Mouse (Mus musculus) forebrain, postnatal 0 days (tissue): ENCODE data around the gene Cyp2c23. TPM values are rescaled to one million over a fixed set of nuclear protein-coding genes. Genes with fewer than 3 reads are reported as not detected.

Source experiments
- ATAC-seq: fragments of 200-750 bp; cut with Nextera tagmentation; 2 replicates; pipeline ENCODE4 v1.8.0; 2017; ENCODE audit warnings: mild to moderate bottlenecking, moderate library complexity
- DNase-seq: peaks from one replicate; pipeline ENCODE4 v3.0.0-alpha.2; 2015
- H3K27ac ChIP-seq: fragments of 300-500 bp; sonication (generic); 2 replicates; pipeline ENCODE4 v1.5.1; 2014; ENCODE audit warnings: low read depth, mild to moderate bottlenecking, antibody characterized with exemption, low read length, moderate library complexity, mixed read lengths
- H3K27me3 ChIP-seq: fragments of 300-500 bp; sonication (generic); 2 replicates; pipeline ENCODE4 v1.6.1; 2014; ENCODE audit warnings: mild to moderate bottlenecking, low read length, mixed read lengths; ENCODE audit not compliant: insufficient read depth
- H3K36me3 ChIP-seq: fragments of 300-500 bp; sonication (generic); 2 replicates; pipeline ENCODE4 v1.6.1; 2014; ENCODE audit warnings: mild to moderate bottlenecking, moderate library complexity; ENCODE audit not compliant: insufficient read depth
- H3K4me1 ChIP-seq: fragments of 300-500 bp; sonication (generic); 2 replicates; pipeline ENCODE4 v1.6.1; 2014; ENCODE audit warnings: antibody characterized with exemption; ENCODE audit not compliant: insufficient read depth
- H3K4me2 ChIP-seq: fragments of 300-500 bp; sonication (generic); 2 replicates; pipeline ENCODE4 v1.6.1; 2014; ENCODE audit warnings: low read depth, mild to moderate bottlenecking, moderate library complexity
- H3K4me3 ChIP-seq: fragments of 300-500 bp; sonication (generic); 2 replicates; pipeline ENCODE4 v1.5.1; 2014; ENCODE audit warnings: low read depth, low read length, mixed read lengths
- H3K9ac ChIP-seq: fragments of 300-500 bp; sonication (generic); 2 replicates; pipeline ENCODE4 v1.6.1; 2014; ENCODE audit warnings: mild to moderate bottlenecking
- H3K9me3 ChIP-seq: fragments of 300-500 bp; sonication (generic); 2 replicates; pipeline ENCODE4 v1.6.1; 2016; ENCODE audit warnings: low read length
- CTCF ChIP-seq: sonication (generic); IDR thresholded peaks from 2 replicates; pipeline ENCODE4 v1.5.1; 2016; ENCODE audit warnings: antibody characterized with exemption, control low read depth, low read depth
- WGBS: fragments of 180-500 bp; shearing (Covaris S2); extraction: QIAGEN DNeasy Blood & Tissue Kit; methylation state at CpG from one replicate; pipeline ENCODE4 v1.1.7; 2014; 5-methylcytosine and 5-hydroxymethylcytosine counted together
- polyA plus RNA-seq: library from polyadenylated mRNA; unstranded; fragments of >200 nt; fragmentation: Nextera tagmentation; extraction: Ambion mirVana; gene quantifications from 2 replicates; pipeline ENCODE4 v1.2.1, GENCODE M21; 2015
- total RNA-seq: library from RNA; depleted of rRNA; stranded (reverse); fragments of >200 nt; gene quantifications from 2 replicates; pipeline ENCODE4 v1.2.3, GENCODE M21; 2014

Gene Cyp2c23
- total and polyA plus RNA-seq, 2 experiments from 2014 or later, result not detected

- 0 out of 2 replicates have a peak overlapping the region, but pooled peaks have one; percentile 65 for H3K9ac ChIP-seq
These were observed 39.2 kb upstream of the Cyp2c23 start for GRCm38 (mm10) chr19:44068232-44068631.

GRCm38 (mm10) chr19:44067323-44068049 lies 38.5 kb upstream of the Cyp2c23 start:
- Histone ChIP-seq H3K27me3 (no peaks in the 10 kb centered on the region), H3K36me3 (peaks cover 7% of the 10 kb centered on the region; the same call in 1 of the 2 replicates), H3K9me3 (no peaks in the 10 kb centered on the region), H3K4me2 (no peak overlapping the region), H3K4me3 (no peak overlapping the region), H3K4me1 (peaks cover 5% of the 10 kb centered on the region; the same call in 1 of the 2 replicates), H3K9ac (no peak overlapping the region), H3K27ac (no peak overlapping the region)
- WGBS, result 67% methylated on average over 9 of the region's 9 CpGs
- ATAC-seq (no peak), DNase-seq (no peak)
- TF ChIP-seq CTCF, result no peak

More at GRCm38 (mm10) chr19:44068232-44068631, 39.2 kb upstream of the Cyp2c23 start:
- DNase-seq, result no peak
- Histone ChIP-seq H3K27me3 (no peaks in the 10 kb centered on the region), H3K36me3 (peaks cover 9% of the 10 kb centered on the region; the same call in 1 of the 2 replicates), H3K4me1 (peaks cover 5% of the 10 kb centered on the region; the same call in 1 of the 2 replicates), H3K27ac (no peak overlapping the region), H3K4me2 (peak overlapping the region; percentile 91), H3K9me3 (no peaks in the 10 kb centered on the region), H3K4me3 (peak overlapping the region; percentile 69)
- no peak for TF ChIP-seq CTCF
- 76% methylated on average over 4 of the region's 4 CpGs for whole genome bisulfite sequencing
- ATAC-seq, result no peak

- H3K4me1 ChIP-seq, result peaks cover 5% of the 10 kb centered on the region; the same call in 1 of the 2 replicates
- no peak overlapping the region for H3K4me2 ChIP-seq
- H3K27me3 ChIP-seq, result no peaks in the 10 kb centered on the region
- H3K27ac ChIP-seq, result no peak overlapping the region
- no peak for DNase-seq
- peaks cover 20% of the 10 kb centered on the region for H3K36me3 ChIP-seq
- H3K9me3 ChIP-seq, result no peaks in the 10 kb centered on the region
- WGBS, result 93% methylated on average over 2 of the region's 2 CpGs
- no peak overlapping the region for H3K4me3 ChIP-seq
- no peak overlapping the region for H3K9ac ChIP-seq
- no peak for ATAC-seq
- TF ChIP-seq CTCF, result no peak
These were observed 35.7 kb upstream of the Cyp2c23 start for GRCm38 (mm10) chr19:44064734-44065133.

- no peak for ATAC-seq
- peaks cover 29% of the 10 kb centered on the region for H3K36me3 ChIP-seq
- TF ChIP-seq CTCF, result no peak
These were observed 34.8 kb upstream of the Cyp2c23 start for GRCm38 (mm10) chr19:44063773-44064172.

GRCm38 (mm10) chr19:44060226-44060625 lies 31.2 kb upstream of the Cyp2c23 start:
- DNase-seq (no peak), ATAC-seq (no peak)
- Histone ChIP-seq H3K4me1 (no peaks in the 10 kb centered on the region), H3K27ac (no peak overlapping the region), H3K9me3 (no peaks in the 10 kb centered on the region), H3K4me2 (no peak overlapping the region), H3K4me3 (no peak overlapping the region), H3K36me3 (peaks cover 44% of the 10 kb centered on the region), H3K27me3 (no peaks in the 10 kb centered on the region), H3K9ac (no peak overlapping the region)
- 88% methylated on average over 3 of the region's 3 CpGs for WGBS
- TF ChIP-seq CTCF, result no peak

More at GRCm38 (mm10) chr19:44063773-44064172, 34.8 kb upstream of the Cyp2c23 start:
- no peak for DNase-seq
- peaks cover 3% of the 10 kb centered on the region; the same call in 1 of the 2 replicates for H3K4me1 ChIP-seq
- no peak overlapping the region for H3K4me2 ChIP-seq
- 92% methylated on average over 7 of the region's 7 CpGs for WGBS
- no peak overlapping the region for H3K4me3 ChIP-seq
- H3K27me3 ChIP-seq, result no peaks in the 10 kb centered on the region
- no peaks in the 10 kb centered on the region for H3K9me3 ChIP-seq
- H3K9ac ChIP-seq, result no peak overlapping the region
- no peak overlapping the region for H3K27ac ChIP-seq

GRCm38 (mm10) chr19:44055173-44055826 lies 26.3 kb upstream of the Cyp2c23 start:
- peaks cover 28% of the 10 kb centered on the region for H3K36me3 ChIP-seq
- H3K27ac ChIP-seq, result no peak overlapping the region
- no peak overlapping the region for H3K9ac ChIP-seq
- no peak overlapping the region for H3K4me3 ChIP-seq
- H3K9me3 ChIP-seq, result no peaks in the 10 kb centered on the region
- no peaks in the 10 kb centered on the region for H3K4me1 ChIP-seq
- ATAC-seq (no peak), DNase-seq (no peak)
- 77% methylated on average over 4 of the region's 4 CpGs for WGBS
- H3K27me3 ChIP-seq, result no peaks in the 10 kb centered on the region
- no peak for TF ChIP-seq CTCF
- H3K4me2 ChIP-seq, result no peak overlapping the region

GRCm38 (mm10) chr19:44050388-44050787 lies 21.4 kb upstream of the Cyp2c23 start:
- ATAC-seq (no peak), DNase-seq (no peak)
- WGBS, result 82% methylated on average over 4 of the region's 4 CpGs
- Histone ChIP-seq H3K27me3 (no peaks in the 10 kb centered on the region), H3K4me1 (no peaks in the 10 kb centered on the region), H3K9me3 (no peaks in the 10 kb centered on the region), H3K4me3 (no peak overlapping the region), H3K4me2 (no peak overlapping the region), H3K9ac (no peak overlapping the region), H3K27ac (no peak overlapping the region), H3K36me3 (peaks cover 19% of the 10 kb centered on the region)
- no peak for TF ChIP-seq CTCF
